Mouse (Mus musculus) embryo, embryonic 11.5 days (tissue): Measurements from ENCODE around the gene Vapa.
A peak's percentile ranks its signal among the peaks of the same experiment; 100 is the strongest.

Experiments
- DNase-seq: peaks from one replicate; pipeline ENCODE4 v3.0.0-alpha.2; 2012; ENCODE audit warnings: low read depth, low spot score

The Vapa gene

GRCm38 (mm10) chr17:65625563-65625962 is 12.2 kb upstream of the Vapa start:
- no peak for DNase-seq

GRCm38 (mm10) chr17:65623130-65623529 is 9.8 kb upstream of the Vapa start:
- no peak for DNase-seq

GRCm38 (mm10) chr17:65618431-65618830 is 5.1 kb upstream of the Vapa start:
- DNase-seq = no peak

- DNase-seq = no peak
These were observed 2.3 kb upstream of the Vapa start for GRCm38 (mm10) chr17:65615678-65616077.

- DNase-seq = no peak
These were observed 1.1 kb upstream of the Vapa start for GRCm38 (mm10) chr17:65614431-65614830.

- no peak for DNase-seq
These were observed 253 bp downstream of the Vapa start for GRCm38 (mm10) chr17:65613142-65613462.

GRCm38 (mm10) chr17:65612391-65613141 is 789 bp downstream of the Vapa start:
- peak; percentile 22 for DNase-seq

- DNase-seq = no peak
These were observed 1.6 kb downstream of the Vapa start for GRCm38 (mm10) chr17:65611721-65612120.

- DNase-seq = no peak
These were observed 4.6 kb downstream of the Vapa start for GRCm38 (mm10) chr17:65608743-65609142.

- no peak for DNase-seq
These were observed 5.1 kb downstream of the Vapa start for GRCm38 (mm10) chr17:65608312-65608687.

- DNase-seq = no peak
These were observed 5.6 kb downstream of the Vapa start for GRCm38 (mm10) chr17:65607574-65608311.

GRCm38 (mm10) chr17:65606014-65606413 is 7.3 kb downstream of the Vapa start:
- no peak for DNase-seq

- no peak for DNase-seq
These were observed 8.5 kb downstream of the Vapa start for GRCm38 (mm10) chr17:65604892-65605291.

GRCm38 (mm10) chr17:65604315-65604714 is 9.0 kb downstream of the Vapa start:
- DNase-seq = no peak

GRCm38 (mm10) chr17:65597857-65598486 is 15.4 kb downstream of the Vapa start:
- no peak for DNase-seq

- DNase-seq = no peak
These were observed 18.7 kb downstream of the Vapa start for GRCm38 (mm10) chr17:65594687-65595086.

- no peak for DNase-seq
These were observed 26.5 kb downstream of the Vapa start for GRCm38 (mm10) chr17:65586892-65587291.

GRCm38 (mm10) chr17:65581440-65581839 is 31.9 kb downstream of the Vapa start:
- no peak for DNase-seq

GRCm38 (mm10) chr17:65579766-65580165 is 33.6 kb downstream of the Vapa start:
- DNase-seq = no peak

GRCm38 (mm10) chr17:65575339-65575738 is 38.0 kb downstream of the Vapa start:
- peak; percentile 26 for DNase-seq

GRCm38 (mm10) chr17:65574850-65575249 is 38.5 kb downstream of the Vapa start:
- DNase-seq = no peak

- no peak for DNase-seq
These were observed 41.5 kb downstream of the Vapa start for GRCm38 (mm10) chr17:65571866-65572265.

GRCm38 (mm10) chr17:65571466-65571865 is 41.9 kb downstream of the Vapa start:
- DNase-seq = no peak
